In genomic region chr11:43544819-43545218, GRCm38 (mm10) we compare ENCODE assay signal across 27 mouse cellular contexts. TPM values are rescaled to one million over a fixed set of nuclear protein-coding genes. Genes with fewer than 3 reads are reported as not detected.
"Had no signal": no experiment of that assay in that cellular context is flagged by ENCODE, and none has a peak within 500 bp of the region (broad histone marks: within the 10 kb centered on the region; RNA-seq: fewer than 3 reads in every experiment).

No protein-coding gene starts in this region.

- H3K4me2 ChIP-seq: kidney, embryonic 15.5 days; limb, embryonic 12.5 days; limb, embryonic 15.5 days; liver, embryonic 11.5 days; liver, embryonic 15.5 days; midbrain, embryonic 11.5 days; stomach, embryonic 15.5 days had no signal

- H3K4me3 ChIP-seq: kidney, embryonic 15.5 days; limb, embryonic 12.5 days; limb, embryonic 15.5 days; liver, embryonic 15.5 days; stomach, embryonic 15.5 days had no signal

- H3K9me3 ChIP-seq: kidney, embryonic 15.5 days; limb, embryonic 12.5 days; limb, embryonic 15.5 days; liver, embryonic 15.5 days; stomach, embryonic 15.5 days had no signal

- H3K36me3 ChIP-seq: liver, embryonic 15.5 days; stomach, embryonic 15.5 days had no signal

- H3K9ac ChIP-seq: kidney, embryonic 15.5 days; limb, embryonic 12.5 days; limb, embryonic 15.5 days; liver, embryonic 15.5 days; stomach, embryonic 15.5 days had no signal

- H3K27me3 ChIP-seq: kidney, embryonic 15.5 days; limb, embryonic 12.5 days; limb, embryonic 15.5 days; liver, embryonic 15.5 days; stomach, embryonic 15.5 days had no signal

- DNase-seq: kidney, adult 8-10 months; kidney, postnatal 10 days; kidney, postnatal 4 days; left cerebral cortex, postnatal 4 days; lung, adult 2 months; lung, postnatal 14 days; midbrain, embryonic 14.5 days; right cerebral cortex, postnatal 25 days; spleen, adult 18-20 months; thymus, postnatal 25 days had no signal

- H3K27ac ChIP-seq: kidney, embryonic 15.5 days; limb, embryonic 12.5 days; limb, embryonic 15.5 days; liver, embryonic 15.5 days; stomach, embryonic 15.5 days had no signal

RNA-seq across cellular contexts. Expression of gene 4933415A04Rik, which starts 42.0 kb away (rescaled TPM):
- total RNA-seq: megakaryocyte progenitor cell, adult 5-6 weeks; megakaryocyte-erythroid progenitor cell, adult 5-6 weeks had no signal

RNA-seq across cellular contexts. Expression of gene Fabp6, which starts 56.5 kb away (rescaled TPM):
- total RNA-seq: layer of hippocampus, adult 18-20 months; layer of hippocampus, postnatal 14 days; left cerebral cortex, adult 8-10 months; left cerebral cortex, postnatal 14 days; left cerebral cortex, postnatal 4 days; megakaryocyte progenitor cell, adult 5-6 weeks; megakaryocyte-erythroid progenitor cell, adult 5-6 weeks; midbrain, postnatal 0 days had no signal
- polyA plus RNA-seq: kidney, embryonic 15.5 days; limb, embryonic 12.5 days; liver, embryonic 11.5 days; liver, embryonic 15.5 days; lung, embryonic 16.5 days; midbrain, embryonic 11.5 days; midbrain, embryonic 14.5 days; midbrain, postnatal 0 days; neural tube, embryonic 11.5 days; neural tube, embryonic 14.5 days had no signal
